Mouse (Mus musculus) erythroblast, embryonic 14.5 days (primary cell): ENCODE measurements around the gene Setd7.

ENCODE experiments used
- GATA1 ChIP-seq: IDR thresholded peaks from 2 replicates; pipeline ENCODE4 v1.6.1; 2012; ENCODE audit warnings: low read length, inconsistent platforms, mixed read lengths
- TAL1 ChIP-seq: IDR thresholded peaks from 3 replicates; pipeline ENCODE4 v1.6.1; 2012; ENCODE audit warnings: low read length, inconsistent platforms, mixed read lengths

GRCm38 (mm10) chr3:51587697-51588262 lies 27.1 kb upstream of the Setd7 start:
- TF ChIP-seq GATA1, result no peak
- no peak for TF ChIP-seq TAL1
